ENCODE assay signal across 31 mouse cellular contexts in the genomic region with DNA sequence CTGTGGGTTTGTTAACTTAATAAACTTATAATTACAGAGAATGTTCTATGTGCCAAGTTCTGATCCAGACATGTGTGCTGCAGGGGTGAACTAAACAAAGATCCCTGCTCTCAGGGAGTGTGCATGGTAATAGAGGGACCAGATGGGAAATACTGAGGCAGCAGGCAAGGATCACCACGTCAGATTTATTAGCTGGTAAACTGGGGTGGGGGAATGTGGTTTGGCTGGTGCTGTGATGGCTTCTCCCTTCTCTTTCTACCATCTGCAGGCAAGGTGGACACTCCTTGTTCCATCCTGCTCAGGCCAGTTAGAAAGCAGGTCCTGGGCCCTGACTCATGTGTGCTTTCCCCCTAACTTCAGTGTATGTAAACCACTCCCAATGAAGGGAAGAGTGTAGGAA. TPM values are rescaled to one million over a fixed set of nuclear protein-coding genes. Genes with fewer than 3 reads are reported as not detected.
DNase-seq lines count a peak whose midpoint lies in the region; ATAC-seq and TF ChIP-seq lines count a peak whose summit lies in the region.
"Had no signal": no experiment of that assay in that cellular context is flagged by ENCODE, and none has a peak within 500 bp of the region (broad histone marks: within the 10 kb centered on the region; RNA-seq: fewer than 3 reads in every experiment).

No protein-coding gene starts in this region.

- no peak overlapping the region for H3K4me2 ChIP-seq in limb, embryonic 14.5 days (replicated peaks; ENCODE audit: low read depth, low read length, severe bottlenecking)
- H3K4me2 ChIP-seq: forebrain, embryonic 13.5 days; heart, embryonic 11.5 days; hindbrain, embryonic 13.5 days; liver, embryonic 12.5 days; midbrain, embryonic 12.5 days; neural tube, embryonic 13.5 days had no signal

- no peaks in the 10 kb centered on the region for H3K9me3 ChIP-seq in limb, embryonic 14.5 days (ENCODE audit: control insufficient read depth, low read length)
- H3K9me3 ChIP-seq: hindbrain, embryonic 13.5 days had no signal

- peaks cover 10% of the 10 kb centered on the region; the same call in 1 of the 2 replicates for H3K4me1 ChIP-seq in limb, embryonic 14.5 days (ENCODE audit: control insufficient read depth, insufficient read depth, low read length)
- H3K4me1 ChIP-seq in kidney, adult 2 months (ENCODE audit: control insufficient read depth, insufficient read depth, low read length) = peaks cover 3% of the 10 kb centered on the region; the same call in 1 of the 2 replicates
- H3K4me1 ChIP-seq: forebrain, embryonic 13.5 days; hindbrain, embryonic 13.5 days; liver, embryonic 12.5 days; midbrain, embryonic 12.5 days; neural tube, embryonic 13.5 days had no signal

- no peak for TF ChIP-seq POLR2A in limb, embryonic 14.5 days (IDR thresholded peaks at IDR 0.05; ENCODE audit: borderline replicate concordance, extremely low read depth, insufficient read depth, insufficient read length)
- TF ChIP-seq POLR2A in kidney, adult 2 months (IDR thresholded peaks at IDR 0.05; ENCODE audit: low read depth, low read length) = no peak

- H3K9ac ChIP-seq in limb, embryonic 14.5 days (ENCODE audit: low read depth, low read length, severe bottlenecking) = no peak overlapping the region
- H3K9ac ChIP-seq: forebrain, embryonic 13.5 days; hindbrain, embryonic 13.5 days; liver, embryonic 12.5 days; liver, postnatal 0 days; midbrain, embryonic 12.5 days; neural tube, embryonic 13.5 days had no signal

- no peak overlapping the region for H3K4me3 ChIP-seq in layer of hippocampus, adult 2 months
- no peak overlapping the region for H3K4me3 ChIP-seq in limb, embryonic 14.5 days (replicated peaks; ENCODE audit: low read length)
- H3K4me3 ChIP-seq in kidney, adult 2 months (ENCODE audit: insufficient read depth, low read depth, low read length) = no peak overlapping the region
- H3K4me3 ChIP-seq: forebrain, embryonic 13.5 days; hindbrain, embryonic 13.5 days; liver, embryonic 12.5 days; midbrain, embryonic 12.5 days; myocyte; neural tube, embryonic 13.5 days had no signal

- no peaks in the 10 kb centered on the region for H3K27me3 ChIP-seq in limb, embryonic 14.5 days (ENCODE audit: control insufficient read depth, insufficient read depth, low read length)
- no peaks in the 10 kb centered on the region for H3K27me3 ChIP-seq in kidney, adult 2 months (replicated peaks; ENCODE audit: control insufficient read depth, insufficient read depth, low read length)
- H3K27me3 ChIP-seq: forebrain, embryonic 13.5 days; hindbrain, embryonic 13.5 days; liver, embryonic 12.5 days; midbrain, embryonic 12.5 days; neural tube, embryonic 13.5 days had no signal

- 8% methylated on average over 1 of the region's 1 CpGs for whole genome bisulfite sequencing in limb, embryonic 14.5 days
- WGBS in kidney, adult 2 months = 47% methylated on average over 1 of the region's 1 CpGs

- ATAC-seq in limb, embryonic 14.5 days (ENCODE audit: low FRiP score, low read depth) = peak; percentile 63; the same call in 1 of the 2 replicates
- ATAC-seq: activated CD4-positive, CD25-positive, alpha-beta regulatory T cell, adult 4 months; CD4-positive, CD25-positive, alpha-beta regulatory T cell, adult 4 months; forebrain, embryonic 13.5 days; liver, embryonic 12.5 days; liver, postnatal 0 days had no signal

- H3K36me3 ChIP-seq in limb, embryonic 14.5 days (ENCODE audit: control insufficient read depth, insufficient read depth, low read length) = no peaks in the 10 kb centered on the region
- H3K36me3 ChIP-seq in kidney, adult 2 months (ENCODE audit: control insufficient read depth, insufficient read depth, low read length) = no peaks in the 10 kb centered on the region
- H3K36me3 ChIP-seq: hindbrain, embryonic 13.5 days; liver, embryonic 12.5 days; midbrain, embryonic 12.5 days; neural tube, embryonic 13.5 days had no signal

- TF ChIP-seq CTCF in layer of hippocampus, adult 2 months (conservative IDR thresholded peaks at IDR 0.05) = no peak
- TF ChIP-seq CTCF in kidney, adult 2 months (conservative IDR thresholded peaks at IDR 0.05; ENCODE audit: insufficient read depth, insufficient read length, low read depth, low read length) = no peak

- H3K27ac ChIP-seq in layer of hippocampus, adult 2 months = no peak overlapping the region
- no peak overlapping the region for H3K27ac ChIP-seq in limb, embryonic 14.5 days (replicated peaks; ENCODE audit: low read depth, low read length)
- no peak overlapping the region for H3K27ac ChIP-seq in kidney, adult 2 months (ENCODE audit: insufficient read depth, low read depth, low read length)
- H3K27ac ChIP-seq: forebrain, embryonic 13.5 days; hindbrain, embryonic 13.5 days; liver, embryonic 12.5 days; midbrain, embryonic 12.5 days; neural tube, embryonic 13.5 days; stomach, postnatal 0 days had no signal

- peak; percentile 8 for DNase-seq in gastrocnemius, postnatal 25 days
- no peak for DNase-seq in gastrocnemius, postnatal 10 days
- peak; percentile 3 to 10 for DNase-seq in layer of hippocampus, postnatal 14 days (ENCODE audit: low spot score in 2 of 2)
- no peak for DNase-seq in layer of hippocampus, adult 2 months (ENCODE audit: low spot score in 2 of 2)
- peak; percentile 66 for DNase-seq in NIH3T3 (ENCODE audit: low read depth)
- DNase-seq in limb, embryonic 14.5 days (ENCODE audit: low spot score) = peak; percentile 70
- DNase-seq in kidney, adult 2 months = no peak
- DNase-seq: adrenal gland, adult 2 months; adrenal gland, postnatal 36 days; cerebellum, adult 2 months; cerebellum, postnatal 14 days; heart, postnatal 36 days; kidney, adult 18-20 months; kidney, postnatal 36 days; liver, postnatal 0 days; lung, postnatal 36 days; right cerebral cortex, postnatal 4 days; thymus, adult 2 months; thymus, postnatal 36 days had no signal

RNA-seq across cellular contexts. Expression of a gene that starts 41.7 kb away (rescaled TPM):
- total RNA-seq in gastrocnemius, postnatal 25 days (2021) = 1 to 10 TPM; 4.7 to 6.9 TPM
- 10 to 100 TPM; 20.7 to 30.6 TPM for total RNA-seq in gastrocnemius, postnatal 10 days (2021)
- total RNA-seq in layer of hippocampus, postnatal 14 days (2021) = 10 to 100 TPM in 1 of 2 experiments, 1 to 10 TPM in 1; 8.1 to 11.1 TPM
- total RNA-seq in layer of hippocampus, adult 2 months (2021) = 1 to 10 TPM; 8.0 to 8.3 TPM
- polyA plus RNA-seq in limb, embryonic 14.5 days (2012; rRNA removed) = 70.8 and 73.4 TPM in 2 replicates
- 58.9 and 63.6 TPM in 2 replicates for polyA plus RNA-seq in limb, embryonic 14.5 days (2014; fragmentation: Nextera tagmentation; extraction: Ambion mirVana)
- polyA plus RNA-seq in kidney, adult 2 months (2012; rRNA removed) = 6.1 and 7.5 TPM in 2 replicates
- total RNA-seq: granulocyte monocyte progenitor cell, adult 5-6 weeks; megakaryocyte, adult 5-6 weeks had no signal
- polyA plus RNA-seq: activated CD4-positive, CD25-positive, alpha-beta regulatory T cell, adult 4 months; CD4-positive, CD25-positive, alpha-beta regulatory T cell, adult 4 months; myocyte had no signal

RNA-seq across cellular contexts. Expression of a gene that starts 55.9 kb away (rescaled TPM):
- total RNA-seq in gastrocnemius, postnatal 25 days (2021) = 1 to 10 TPM in 1 of 2 experiments, under 1 TPM in 1; 0.77 to 1.0 TPM
- 1 to 10 TPM; 3.3 to 4.1 TPM for total RNA-seq in gastrocnemius, postnatal 10 days (2021)
- 10 to 100 TPM; 61.5 to 66.9 TPM for total RNA-seq in layer of hippocampus, postnatal 14 days (2021)
- 10 to 100 TPM; 52.9 to 53.6 TPM for total RNA-seq in layer of hippocampus, adult 2 months (2021)
- 38.8 and 46.5 TPM in 2 replicates for polyA plus RNA-seq in limb, embryonic 14.5 days (2012; rRNA removed)
- 25.5 and 30.3 TPM in 2 replicates for polyA plus RNA-seq in limb, embryonic 14.5 days (2014; fragmentation: Nextera tagmentation; extraction: Ambion mirVana)
- 3.4 and 3.7 TPM in 2 replicates for polyA plus RNA-seq in kidney, adult 2 months (2012; rRNA removed)
- total RNA-seq: megakaryocyte, adult 5-6 weeks had no signal
- polyA plus RNA-seq: activated CD4-positive, CD25-positive, alpha-beta regulatory T cell, adult 4 months; CD4-positive, CD25-positive, alpha-beta regulatory T cell, adult 4 months had no signal

Comparison
In these comparisons a context has a peak if more than half of its experiments do, and no peak if none do; other contexts are left out.
1. DNase-seq: peak in gastrocnemius, postnatal 25 days (single experiment), layer of hippocampus, postnatal 14 days (2 of 2), NIH3T3 (single experiment) and limb, embryonic 14.5 days (single experiment); none in gastrocnemius, postnatal 10 days (single experiment), layer of hippocampus, adult 2 months (0 of 2) and kidney, adult 2 months (single experiment).
2. RNA of a gene that starts 55.9 kb away (total RNA-seq): 61.5 to 66.9 TPM in layer of hippocampus, postnatal 14 days and 52.9 to 53.6 TPM in layer of hippocampus, adult 2 months; 3.3 to 4.1 TPM in gastrocnemius, postnatal 10 days and 0.77 to 1.0 TPM in gastrocnemius, postnatal 25 days; every median in the first group is over 10 times any median in the second.